Mouse (Mus musculus): ENCODE results near the gene Cdca5. TPM values are rescaled to one million over a fixed set of nuclear protein-coding genes. Genes with fewer than 3 reads are reported as not detected.

The Cdca5 gene
- total RNA-seq, 1 experiment, result 50.7 TPM

DNA sequence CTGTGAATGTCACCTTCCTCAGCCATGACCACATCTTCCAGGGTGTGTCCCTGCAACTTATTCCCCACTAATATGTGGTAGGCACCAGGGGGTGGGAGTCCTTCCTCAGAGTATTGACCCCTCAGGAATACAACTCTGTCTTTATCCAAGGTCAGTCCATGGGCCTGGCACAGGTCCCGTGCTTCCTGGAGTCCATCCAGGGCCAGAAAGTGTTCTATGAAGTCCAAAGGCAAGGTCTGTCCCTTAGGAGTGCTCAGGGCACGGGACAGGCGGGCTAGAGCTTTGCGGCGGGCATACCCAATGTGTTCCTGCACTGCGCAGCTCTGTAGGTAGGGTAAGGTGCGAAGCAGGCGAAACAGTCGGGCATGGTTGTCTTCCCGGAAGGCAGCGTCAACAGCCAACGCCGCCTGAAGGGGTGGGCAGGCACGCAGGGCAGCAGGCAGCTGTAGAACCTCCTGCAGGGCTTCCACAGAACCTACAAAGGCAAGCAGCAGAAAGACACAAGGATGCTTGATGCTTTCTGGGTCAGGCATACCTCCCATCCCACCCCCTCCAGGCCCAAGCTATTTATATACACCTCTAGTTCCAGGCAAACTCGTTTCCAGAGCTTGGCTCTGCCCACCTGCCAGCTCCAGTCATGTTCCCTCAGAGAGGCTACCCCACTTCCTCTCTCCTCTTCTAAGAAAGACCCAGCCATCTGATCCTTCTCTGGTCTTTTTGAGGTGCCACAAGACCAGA, 31.5 kb downstream of the Cdca5 start:
- in situ Hi-C loops (cut with MboI; ENCODE audit: low sequenced_read_pairs in 2 of 2, unreplicated experiment in 2 of 2), result no loop called here
- Histone ChIP-seq H3K4me3 (ENCODE audit: insufficient read depth in 1 of 2, low read depth in 1 of 2, low read length in 2 of 2, poor library complexity in 1 of 2, severe bottlenecking in 1 of 2) (no peak overlapping the region), H3K27ac (ENCODE audit: insufficient read depth, low read depth, low read length, poor library complexity, severe bottlenecking) (no peak overlapping the region), H3K9ac (ENCODE audit: insufficient read depth, low read depth, low read length, poor library complexity, severe bottlenecking) (peak overlapping the region; percentile 6; the same call in 1 of the 2 replicates), H3K36me3 (ENCODE audit: control insufficient read depth, insufficient read depth, low read length, poor library complexity, severe bottlenecking) (peaks cover 18% of the 10 kb centered on the region), H3K9me3 (ENCODE audit: control insufficient read depth, insufficient read depth, low read depth, low read length) (no peaks in the 10 kb centered on the region), H3K4me1 (ENCODE audit: control insufficient read depth in 2 of 2, insufficient read depth in 2 of 2, low read length in 2 of 2, poor library complexity in 1 of 2) (peaks cover 2 to 8% of the 10 kb centered on the region in 2 experiments; a peak in 1 of 4 replicates)
- no peak for DNase-seq (ENCODE audit: low read depth, low spot score)
- TF ChIP-seq MAFK (IDR thresholded peaks at IDR 0.05; ENCODE audit: insufficient read depth, low read depth, low read length), result no peak
- TF ChIP-seq ZNF384 (IDR thresholded peaks at IDR 0.05; ENCODE audit: low read depth, low read length), result no peak
- no peak for TF ChIP-seq ZC3H11A (IDR thresholded peaks at IDR 0.05; ENCODE audit: borderline replicate concordance, low read depth, low read length)
- TF ChIP-seq CHD2 (IDR thresholded peaks at IDR 0.05; ENCODE audit: low read depth, low read length), result no peak
- no peak for TF ChIP-seq HCFC1 (IDR thresholded peaks at IDR 0.05; ENCODE audit: borderline replicate concordance, insufficient read depth, low read length)

DNA sequence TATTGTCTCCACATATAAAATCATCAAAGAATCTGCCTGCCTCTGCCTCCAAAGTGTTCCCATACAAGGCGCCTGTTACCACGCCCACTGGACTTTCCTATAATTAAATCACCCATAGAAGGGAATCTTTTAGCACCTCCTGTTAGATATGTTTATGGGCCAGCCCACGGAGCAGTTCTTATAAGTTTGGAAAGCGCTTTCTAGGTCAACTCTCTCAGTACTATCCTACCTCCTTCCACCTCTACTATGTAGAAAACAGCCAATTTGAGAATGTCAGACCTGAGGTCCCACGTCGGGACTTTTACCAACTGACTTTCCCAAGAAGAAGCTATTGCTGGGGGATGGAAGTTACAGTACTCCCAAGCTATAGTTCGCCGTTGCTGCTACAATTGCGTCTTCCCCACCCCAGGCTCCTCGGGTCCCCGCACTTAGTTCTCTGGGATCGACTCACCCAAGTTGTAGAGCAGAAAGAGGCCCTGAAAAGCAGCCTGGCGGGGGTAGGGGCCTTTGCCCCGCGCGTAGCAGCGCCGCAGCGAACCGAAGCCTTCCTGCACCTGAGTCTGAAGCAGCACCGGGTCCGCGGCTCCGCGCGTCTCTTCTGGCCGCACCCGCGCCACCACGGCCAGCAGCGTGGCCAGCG, 32.7 kb downstream of the Cdca5 start:
- peak overlapping the region; percentile 75 for H3K27ac ChIP-seq (ENCODE audit: insufficient read depth, low read depth, low read length, poor library complexity, severe bottlenecking)
- peak overlapping the region; percentile 86 to 96 for H3K4me3 ChIP-seq (ENCODE audit: insufficient read depth in 1 of 2, low read depth in 1 of 2, low read length in 2 of 2, poor library complexity in 1 of 2, severe bottlenecking in 1 of 2)
- peak overlapping the region; percentile 92 for H3K9ac ChIP-seq (ENCODE audit: insufficient read depth, low read depth, low read length, poor library complexity, severe bottlenecking)
- H3K36me3 ChIP-seq (ENCODE audit: control insufficient read depth, insufficient read depth, low read length, poor library complexity, severe bottlenecking), result peaks cover 18% of the 10 kb centered on the region
- H3K4me1 ChIP-seq (ENCODE audit: control insufficient read depth in 2 of 2, insufficient read depth in 2 of 2, low read length in 2 of 2, poor library complexity in 1 of 2), result peaks cover 2 to 17% of the 10 kb centered on the region in 2 experiments; a peak in 1 of 4 replicates
- H3K9me3 ChIP-seq (ENCODE audit: control insufficient read depth, insufficient read depth, low read depth, low read length), result no peaks in the 10 kb centered on the region
- TF ChIP-seq ZC3H11A (IDR thresholded peaks at IDR 0.05; ENCODE audit: borderline replicate concordance, low read depth, low read length) (no peak), ZNF384 (IDR thresholded peaks at IDR 0.05; ENCODE audit: low read depth, low read length) (no peak), HCFC1 (IDR thresholded peaks at IDR 0.05; ENCODE audit: borderline replicate concordance, insufficient read depth, low read length) (no peak), MAFK (IDR thresholded peaks at IDR 0.05; ENCODE audit: insufficient read depth, low read depth, low read length) (no peak), CHD2 (IDR thresholded peaks at IDR 0.05; ENCODE audit: low read depth, low read length) (no peak)
- in situ Hi-C loops (cut with MboI; ENCODE audit: low sequenced_read_pairs in 2 of 2, unreplicated experiment in 2 of 2), result no loop called here
- no peak for DNase-seq (ENCODE audit: low read depth, low spot score)

DNA sequence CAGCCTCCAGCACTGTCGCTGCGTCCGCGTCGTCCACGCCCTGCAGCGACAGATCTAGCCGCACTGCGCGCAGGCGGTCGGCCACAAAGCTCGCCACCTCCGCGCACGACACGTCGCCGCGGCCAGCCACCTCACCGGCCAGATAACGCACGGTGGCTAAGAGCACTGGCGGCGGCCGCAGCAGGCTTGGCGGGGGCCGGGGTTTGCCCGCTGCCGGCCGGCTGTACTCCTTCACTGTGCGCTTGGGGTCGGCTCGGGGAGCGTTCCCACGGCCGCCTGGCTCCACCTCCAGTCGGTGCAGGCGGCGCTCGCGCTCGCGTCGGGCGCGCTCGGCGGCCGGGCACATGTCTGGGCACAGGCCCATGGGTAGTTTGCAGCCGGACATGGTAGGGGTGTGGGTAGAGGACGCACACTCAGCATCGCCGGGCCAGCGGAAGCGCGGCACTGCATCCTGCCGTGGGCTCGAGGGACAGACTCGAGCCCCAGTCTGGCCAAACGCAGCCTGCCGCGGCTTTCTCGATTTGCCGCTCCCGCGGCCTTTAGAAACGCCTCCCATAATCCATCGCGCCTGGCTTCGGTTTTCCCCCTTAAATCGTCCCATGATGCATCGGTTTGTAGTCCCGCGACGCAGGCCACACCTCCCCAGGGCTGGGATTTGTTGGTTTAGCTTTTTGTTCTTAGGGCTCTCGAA, 33.3 kb downstream of the Cdca5 start, which contains the start of gene Sac3d1:
Gene Sac3d1 (minus strand): TSS at position 665 of the 691 bp plus-strand sequence.
- peaks cover 18% of the 10 kb centered on the region for H3K36me3 ChIP-seq (ENCODE audit: control insufficient read depth, insufficient read depth, low read length, poor library complexity, severe bottlenecking)
- peaks cover 2 to 17% of the 10 kb centered on the region in 2 experiments; a peak in 1 of 4 replicates for H3K4me1 ChIP-seq (ENCODE audit: control insufficient read depth in 2 of 2, insufficient read depth in 2 of 2, low read length in 2 of 2, poor library complexity in 1 of 2)
- peak; percentile 92 for DNase-seq (ENCODE audit: low read depth, low spot score)
- no peaks in the 10 kb centered on the region for H3K9me3 ChIP-seq (ENCODE audit: control insufficient read depth, insufficient read depth, low read depth, low read length)
- H3K9ac ChIP-seq (ENCODE audit: insufficient read depth, low read depth, low read length, poor library complexity, severe bottlenecking), result peak within 1 kb of the TSS; percentile 92
- peak within 1 kb of the TSS; percentile 86 to 96 for H3K4me3 ChIP-seq (ENCODE audit: insufficient read depth in 1 of 2, low read depth in 1 of 2, low read length in 2 of 2, poor library complexity in 1 of 2, severe bottlenecking in 1 of 2)
- in situ Hi-C loops (cut with MboI; ENCODE audit: low sequenced_read_pairs in 2 of 2, unreplicated experiment in 2 of 2), result no loop called here
- TF ChIP-seq HCFC1 (IDR thresholded peaks at IDR 0.05; ENCODE audit: borderline replicate concordance, insufficient read depth, low read length) (peak; percentile 84), CHD2 (IDR thresholded peaks at IDR 0.05; ENCODE audit: low read depth, low read length) (0 out of 2 replicates have a peak, but pooled peaks have one; percentile 0), ZC3H11A (IDR thresholded peaks at IDR 0.05; ENCODE audit: borderline replicate concordance, low read depth, low read length) (no peak)
- H3K27ac ChIP-seq (ENCODE audit: insufficient read depth, low read depth, low read length, poor library complexity, severe bottlenecking), result peak within 1 kb of the TSS; percentile 75

DNA sequence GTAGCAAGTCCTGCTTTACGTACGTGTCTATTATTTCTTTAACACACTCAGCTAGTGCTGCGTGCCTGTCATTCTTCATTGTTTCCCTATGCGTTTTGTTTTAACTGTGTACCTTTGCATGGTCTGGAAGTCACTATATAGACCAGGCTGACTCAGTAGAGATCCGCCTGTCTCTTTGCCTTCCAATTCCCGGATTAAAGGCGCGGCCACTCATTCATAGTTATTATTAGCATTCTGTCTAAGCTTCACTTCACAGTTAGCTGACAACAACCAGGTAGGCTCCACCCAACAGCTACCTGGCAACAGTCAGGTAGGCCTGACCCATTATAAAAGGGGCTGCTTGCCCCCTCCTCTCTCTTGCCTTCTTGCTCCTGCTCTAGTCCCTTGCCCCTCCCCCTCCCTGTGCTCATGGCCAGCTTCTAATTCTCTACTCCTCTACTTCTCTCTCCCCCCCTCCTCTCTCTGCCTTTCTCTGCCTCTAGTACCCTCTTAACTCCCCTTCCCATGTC, 33.9 kb downstream of the Cdca5 start:
- Histone ChIP-seq H3K36me3 (ENCODE audit: control insufficient read depth, insufficient read depth, low read length, poor library complexity, severe bottlenecking) (peaks cover 18% of the 10 kb centered on the region), H3K27ac (ENCODE audit: insufficient read depth, low read depth, low read length, poor library complexity, severe bottlenecking) (peak overlapping the region; percentile 9; the same call in 1 of the 2 replicates), H3K9ac (ENCODE audit: insufficient read depth, low read depth, low read length, poor library complexity, severe bottlenecking) (peak overlapping the region; percentile 13; the same call in 1 of the 2 replicates), H3K4me1 (ENCODE audit: control insufficient read depth in 2 of 2, insufficient read depth in 2 of 2, low read length in 2 of 2, poor library complexity in 1 of 2) (peaks cover 2 to 17% of the 10 kb centered on the region in 2 experiments; a peak in 1 of 4 replicates), H3K9me3 (ENCODE audit: control insufficient read depth, insufficient read depth, low read depth, low read length) (no peaks in the 10 kb centered on the region), H3K4me3 (ENCODE audit: insufficient read depth in 1 of 2, low read depth in 1 of 2, low read length in 2 of 2, poor library complexity in 1 of 2, severe bottlenecking in 1 of 2) (peak overlapping the region; percentile 45 to 96)
- no peak for DNase-seq (ENCODE audit: low read depth, low spot score)
- in situ Hi-C loops (cut with MboI; ENCODE audit: low sequenced_read_pairs in 2 of 2, unreplicated experiment in 2 of 2), result no loop called here
- no peak for TF ChIP-seq ZC3H11A (IDR thresholded peaks at IDR 0.05; ENCODE audit: borderline replicate concordance, low read depth, low read length)
- TF ChIP-seq HCFC1 (IDR thresholded peaks at IDR 0.05; ENCODE audit: borderline replicate concordance, insufficient read depth, low read length), result no peak
- TF ChIP-seq CHD2 (IDR thresholded peaks at IDR 0.05; ENCODE audit: low read depth, low read length), result no peak
- no peak for TF ChIP-seq MAFK (IDR thresholded peaks at IDR 0.05; ENCODE audit: insufficient read depth, low read depth, low read length)
- no peak for TF ChIP-seq ZNF384 (IDR thresholded peaks at IDR 0.05; ENCODE audit: low read depth, low read length)
